Mouse (Mus musculus): Measurements from ENCODE around the gene Adamtsl4. TPM values are rescaled to one million over a fixed set of nuclear protein-coding genes. Genes with fewer than 3 reads are reported as not detected.

Adamtsl4 gene
- polyA plus RNA-seq, 1 experiment from 2014 or later: 1.7 TPM

Small RNA genes within 50 kb of the gene (microRNA-seq; reads per million reads assigned to microRNA genes)
- not detected for gene Mir7014

Other genes with a start within 250 kb of the Adamtsl4 start
- 37.9 and 41.4 TPM in 2 replicates for gene Ctsk, start 188.7 kb downstream of the Adamtsl4 start, polyA plus RNA-seq (2015; fragmentation: Nextera tagmentation; extraction: Ambion mirVana)
- 11.8 and 12.6 TPM in 2 replicates for gene Ctss, start 161.1 kb downstream of the Adamtsl4 start, polyA plus RNA-seq (2015; fragmentation: Nextera tagmentation; extraction: Ambion mirVana)
- gene Hormad1, start 128.2 kb downstream of the Adamtsl4 start, polyA plus RNA-seq (2015; fragmentation: Nextera tagmentation; extraction: Ambion mirVana): not detected in 2 replicates
- gene Golph3l, start 99.0 kb downstream of the Adamtsl4 start, polyA plus RNA-seq (2015; fragmentation: Nextera tagmentation; extraction: Ambion mirVana): 30.2 and 32.3 TPM in 2 replicates
- 88.3 and 88.5 TPM in 2 replicates for gene Ensa, start 62.9 kb downstream of the Adamtsl4 start, polyA plus RNA-seq (2015; fragmentation: Nextera tagmentation; extraction: Ambion mirVana)
- gene Mcl1, start 29.1 kb downstream of the Adamtsl4 start, polyA plus RNA-seq (2015; fragmentation: Nextera tagmentation; extraction: Ambion mirVana): 45.4 and 47.7 TPM in 2 replicates
- 5.9 and 6.6 TPM in 2 replicates for gene Ecm1, start 51.7 kb upstream of the Adamtsl4 start, polyA plus RNA-seq (2015; fragmentation: Nextera tagmentation; extraction: Ambion mirVana)
- gene Tars2, start 72.3 kb upstream of the Adamtsl4 start, polyA plus RNA-seq (2015; fragmentation: Nextera tagmentation; extraction: Ambion mirVana): 47.3 and 47.9 TPM in 2 replicates
- gene Rprd2, start 130.9 kb upstream of the Adamtsl4 start, polyA plus RNA-seq (2015; fragmentation: Nextera tagmentation; extraction: Ambion mirVana): 25.4 and 28.3 TPM in 2 replicates
- 52.6 and 60.9 TPM in 2 replicates for gene Prpf3, start 168.0 kb upstream of the Adamtsl4 start, polyA plus RNA-seq (2015; fragmentation: Nextera tagmentation; extraction: Ambion mirVana)
- 295 and 350 TPM in 2 replicates for gene Mrps21, start 183.6 kb upstream of the Adamtsl4 start, polyA plus RNA-seq (2015; fragmentation: Nextera tagmentation; extraction: Ambion mirVana)
- 7.0 and 7.8 TPM in 2 replicates for gene Ciart, start 194.3 kb upstream of the Adamtsl4 start, polyA plus RNA-seq (2015; fragmentation: Nextera tagmentation; extraction: Ambion mirVana)
- 17.9 and 18.6 TPM in 2 replicates for gene BC028528, start 204.1 kb upstream of the Adamtsl4 start, polyA plus RNA-seq (2015; fragmentation: Nextera tagmentation; extraction: Ambion mirVana)
- 29.6 and 32.3 TPM in 2 replicates for gene Aph1a, start 206.1 kb upstream of the Adamtsl4 start, polyA plus RNA-seq (2015; fragmentation: Nextera tagmentation; extraction: Ambion mirVana)
- 14.5 and 16.6 TPM in 2 replicates for gene Car14, start 216.8 kb upstream of the Adamtsl4 start, polyA plus RNA-seq (2015; fragmentation: Nextera tagmentation; extraction: Ambion mirVana)
- 241 and 251 TPM in 2 replicates for gene Anp32e, start 241.3 kb upstream of the Adamtsl4 start, polyA plus RNA-seq (2015; fragmentation: Nextera tagmentation; extraction: Ambion mirVana)

Data from embryonic facial prominence, embryonic 13.5 days (tissue).